Mouse (Mus musculus) stomach, embryonic 15.5 days (tissue): ENCODE measurements around the gene Ilf2. TPM values are rescaled to one million over a fixed set of nuclear protein-coding genes. Genes with fewer than 3 reads are reported as not detected.

ENCODE experiments used
- ATAC-seq: fragments of 200-750 bp; cut with Nextera tagmentation; 2 replicates; pipeline ENCODE4 v1.8.0; 2017; ENCODE audit warnings: low read depth, moderate number of reproducible peaks, moderate TSS enrichment; ENCODE audit not compliant: insufficient read depth, low FRiP score
- H3K27ac ChIP-seq: fragments of 300-500 bp; sonication (generic); 2 replicates; pipeline ENCODE4 v1.5.1; 2015; ENCODE audit warnings: mild to moderate bottlenecking, inconsistent platforms
- H3K27me3 ChIP-seq: fragments of 300-500 bp; sonication (generic); replicated peaks from 2 replicates; pipeline ENCODE4 v1.6.1; 2015; ENCODE audit warnings: inconsistent platforms
- H3K36me3 ChIP-seq: fragments of 300-500 bp; sonication (generic); 2 replicates; pipeline ENCODE4 v1.6.1; 2015; ENCODE audit warnings: inconsistent platforms
- H3K4me1 ChIP-seq: fragments of 300-500 bp; sonication (generic); 2 replicates; pipeline ENCODE4 v1.6.1; 2015; ENCODE audit warnings: inconsistent platforms
- H3K4me2 ChIP-seq: fragments of 300-500 bp; sonication (generic); 2 replicates; pipeline ENCODE4 v1.6.1; 2015; ENCODE audit warnings: mild to moderate bottlenecking, inconsistent platforms
- H3K4me3 ChIP-seq: fragments of 300-500 bp; sonication (generic); replicated peaks from 2 replicates; pipeline ENCODE4 v1.5.1; 2015; ENCODE audit warnings: inconsistent platforms
- H3K9ac ChIP-seq: fragments of 300-500 bp; sonication (generic); 2 replicates; pipeline ENCODE4 v1.6.1; 2015; ENCODE audit warnings: inconsistent platforms
- H3K9me3 ChIP-seq: fragments of 300-500 bp; sonication (generic); 2 replicates; pipeline ENCODE4 v1.6.1; 2016; ENCODE audit warnings: inconsistent platforms
- WGBS: fragments of 180-500 bp; shearing (Covaris S2); methylation state at CpG from one replicate; pipeline ENCODE4 v1.1.7; 2015; 5-methylcytosine and 5-hydroxymethylcytosine counted together
- polyA plus RNA-seq: library from polyadenylated mRNA; unstranded; fragments of >200 nt; fragmentation: Nextera tagmentation; extraction: Ambion mirVana; gene quantifications from 2 replicates; pipeline ENCODE4 v1.2.1, GENCODE M21; 2015

Ilf2 gene
- polyA plus RNA-seq, 1 experiment from 2014 or later, result 151 TPM

DNA sequence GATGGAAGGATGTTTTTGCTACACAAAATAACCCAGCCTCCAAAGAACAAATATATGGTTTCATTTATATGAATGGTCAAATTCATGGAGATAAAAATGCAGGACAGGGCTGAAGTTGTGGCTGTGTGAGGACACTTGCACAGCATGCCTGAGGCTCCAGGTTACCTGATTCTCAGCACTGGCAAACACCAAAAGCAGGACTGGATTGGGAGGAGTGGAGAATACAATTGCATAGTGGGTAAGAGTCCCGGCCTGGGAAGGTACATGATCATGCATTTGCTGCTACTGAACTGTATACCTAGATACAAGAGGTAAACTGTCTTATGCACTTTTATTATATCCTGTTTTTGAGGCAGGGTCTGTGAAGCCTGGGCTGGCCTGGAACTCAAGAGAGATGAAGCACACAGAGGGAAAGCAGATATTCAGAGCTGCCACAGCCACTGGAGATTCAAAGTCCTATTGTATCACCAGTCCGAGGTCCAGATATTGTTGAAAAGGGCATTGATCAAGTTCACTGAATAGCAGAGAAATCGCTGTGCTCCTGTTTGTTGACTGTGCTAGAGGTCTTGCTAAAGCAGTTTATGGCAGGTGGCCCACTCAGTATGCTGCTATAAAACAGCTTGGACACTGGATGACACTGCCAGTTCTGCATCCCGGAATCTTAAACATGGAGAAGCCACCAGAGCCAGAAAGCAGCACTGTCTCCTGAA is 18.1 kb downstream of the Ilf2 start:
- H3K4me3 ChIP-seq, result no peak overlapping the region

DNA sequence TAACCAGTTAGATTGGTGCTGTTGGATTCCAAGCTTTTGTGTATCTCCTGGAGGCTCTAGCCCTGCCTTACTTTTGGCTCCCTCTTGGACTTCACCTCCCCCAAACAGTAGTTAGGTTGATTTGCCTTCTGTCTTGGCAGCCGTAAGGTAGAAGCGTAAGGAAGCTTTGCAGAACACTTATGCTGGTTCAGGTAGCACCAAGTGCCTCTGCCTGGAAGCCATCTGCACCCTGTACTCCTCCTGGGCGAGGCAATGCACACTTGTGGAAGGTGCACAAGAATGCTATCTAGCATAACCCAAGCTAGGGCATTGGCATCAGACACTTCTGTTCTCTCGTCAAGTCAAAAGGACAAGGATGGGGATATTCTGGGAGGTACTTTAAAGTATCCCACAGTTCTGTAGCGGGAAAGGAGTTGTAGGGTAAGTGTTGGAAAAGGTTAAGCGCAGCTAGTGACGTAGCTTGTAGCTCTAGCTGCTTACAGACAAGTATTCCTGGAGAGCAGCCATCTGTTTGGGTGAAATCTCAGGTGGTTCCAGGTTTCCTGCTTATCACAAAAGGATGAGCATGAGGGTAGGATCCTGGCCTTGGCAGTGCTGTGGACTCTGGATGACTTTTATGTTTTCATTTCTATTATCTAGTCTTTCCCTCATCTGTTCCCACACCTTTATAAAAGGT is 20.1 kb downstream of the Ilf2 start:
- Histone ChIP-seq H3K27ac (no peak overlapping the region), H3K36me3 (peaks cover 21% of the 10 kb centered on the region), H3K4me2 (no peak overlapping the region), H3K9me3 (no peaks in the 10 kb centered on the region), H3K9ac (no peak overlapping the region), H3K4me3 (no peak overlapping the region), H3K4me1 (no peaks in the 10 kb centered on the region), H3K27me3 (no peaks in the 10 kb centered on the region)
- 88% methylated on average over 7 of the region's 7 CpGs for WGBS
- ATAC-seq, result no peak

More for the DNA sequence above, 18.1 kb downstream of the Ilf2 start:
- Histone ChIP-seq H3K36me3 (peaks cover 12% of the 10 kb centered on the region), H3K4me2 (no peak overlapping the region), H3K27me3 (no peaks in the 10 kb centered on the region), H3K9me3 (no peaks in the 10 kb centered on the region), H3K4me1 (peaks cover 6% of the 10 kb centered on the region), H3K27ac (no peak overlapping the region), H3K9ac (no peak overlapping the region)
- WGBS, result 53% methylated on average over 4 of the region's 4 CpGs
- ATAC-seq, result no peak

DNA sequence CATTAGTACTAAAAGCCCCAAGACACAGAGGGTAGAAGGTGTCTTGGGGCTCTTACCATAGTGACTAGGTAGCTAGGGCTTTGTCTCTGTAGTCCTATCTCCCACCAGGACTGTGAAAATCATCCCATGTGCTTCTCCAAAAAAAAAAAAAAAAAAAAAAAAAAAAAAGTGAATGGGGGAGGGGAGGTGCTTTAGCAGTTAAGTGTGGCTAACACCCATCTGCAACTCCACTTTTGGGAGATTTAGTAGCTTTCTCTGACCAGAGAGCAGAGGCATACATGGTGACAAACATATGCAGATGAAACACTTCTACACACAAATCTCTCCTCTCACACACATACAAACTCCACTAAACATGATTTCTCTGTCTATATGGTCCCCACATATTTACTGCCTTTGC is 21.7 kb downstream of the Ilf2 start:
- Histone ChIP-seq H3K9ac (no peak overlapping the region), H3K27me3 (no peaks in the 10 kb centered on the region), H3K27ac (no peak overlapping the region), H3K4me3 (no peak overlapping the region), H3K36me3 (peaks cover 36% of the 10 kb centered on the region), H3K9me3 (no peaks in the 10 kb centered on the region), H3K4me1 (no peaks in the 10 kb centered on the region), H3K4me2 (no peak overlapping the region)
- ATAC-seq, result no peak

DNA sequence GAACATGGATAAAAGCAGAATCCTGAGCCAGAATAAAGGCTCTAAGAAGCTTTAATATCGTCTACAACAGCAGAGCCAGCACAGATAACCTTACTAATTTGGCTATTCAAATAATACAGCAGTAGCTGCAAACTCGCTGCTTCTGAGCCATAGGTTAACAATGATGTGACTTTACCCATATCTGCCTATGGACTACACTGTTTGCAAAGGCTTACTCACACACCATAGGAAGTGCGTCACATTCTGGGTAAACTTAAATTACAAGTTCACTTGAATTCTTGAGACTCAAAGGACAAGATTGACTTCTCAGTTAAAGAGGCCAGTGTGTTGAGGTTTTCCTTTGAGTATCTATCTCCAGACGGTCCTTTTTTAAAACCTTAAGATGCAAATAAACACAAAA is 27.5 kb downstream of the Ilf2 start:
- Histone ChIP-seq H3K27ac (no peak overlapping the region), H3K27me3 (no peaks in the 10 kb centered on the region), H3K9me3 (no peaks in the 10 kb centered on the region), H3K4me3 (no peak overlapping the region), H3K9ac (no peak overlapping the region), H3K36me3 (peaks cover 43% of the 10 kb centered on the region), H3K4me2 (no peak overlapping the region), H3K4me1 (peaks cover 3% of the 10 kb centered on the region; the same call in 1 of the 2 replicates)
- no peak for ATAC-seq
- WGBS, result 66% methylated on average over 4 of the region's 4 CpGs

DNA sequence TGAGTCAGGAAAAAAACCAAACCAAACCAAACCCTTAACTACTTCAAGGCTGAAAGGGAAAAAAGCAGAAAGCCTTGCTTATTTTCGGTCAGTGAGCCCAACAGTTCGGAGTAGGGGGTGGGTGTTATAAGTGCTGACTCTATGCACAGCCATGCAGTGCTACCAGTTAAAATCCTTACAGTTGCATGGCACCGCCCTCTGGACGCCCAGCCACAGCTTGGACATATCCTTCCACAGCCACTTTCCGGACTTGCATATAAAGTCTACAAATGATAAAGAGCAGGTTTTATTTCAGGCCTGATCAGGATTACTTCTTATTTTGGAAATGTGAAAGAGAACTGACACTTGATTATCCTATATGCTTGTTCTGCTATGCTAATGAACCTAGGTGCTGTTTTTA is 29.3 kb downstream of the Ilf2 start:
- no peak overlapping the region for H3K4me3 ChIP-seq
- no peak overlapping the region for H3K27ac ChIP-seq
- no peaks in the 10 kb centered on the region for H3K9me3 ChIP-seq
- ATAC-seq, result no peak
- WGBS, result 90% methylated on average over 5 of the region's 5 CpGs
- H3K27me3 ChIP-seq, result no peaks in the 10 kb centered on the region
- H3K4me2 ChIP-seq, result no peak overlapping the region
- no peak overlapping the region for H3K9ac ChIP-seq
- peaks cover 36% of the 10 kb centered on the region for H3K36me3 ChIP-seq
- peaks cover 3% of the 10 kb centered on the region; the same call in 1 of the 2 replicates for H3K4me1 ChIP-seq

DNA sequence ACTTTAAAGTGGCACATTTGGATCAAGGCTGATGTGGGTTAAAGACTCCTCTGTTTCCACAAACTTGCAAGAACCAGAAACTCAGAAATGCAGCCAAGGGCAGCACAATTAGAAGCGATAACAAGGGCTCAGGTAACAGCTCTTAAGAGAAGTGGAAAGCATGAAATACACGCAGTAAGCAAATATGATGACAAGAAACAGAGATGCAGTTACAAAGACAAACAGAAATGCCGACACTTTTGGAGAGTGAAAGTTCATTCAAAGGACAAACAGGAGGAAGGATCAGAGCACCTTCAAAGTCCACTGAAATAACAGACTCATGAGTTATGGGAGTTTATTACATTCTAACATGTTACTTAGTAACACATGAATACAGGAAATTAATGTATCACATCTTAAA is 30.4 kb downstream of the Ilf2 start:
- no peak for ATAC-seq
- Histone ChIP-seq H3K4me3 (no peak overlapping the region), H3K27ac (no peak overlapping the region), H3K4me2 (no peak overlapping the region), H3K27me3 (no peaks in the 10 kb centered on the region), H3K4me1 (peaks cover 3% of the 10 kb centered on the region; the same call in 1 of the 2 replicates), H3K9ac (no peak overlapping the region), H3K9me3 (no peaks in the 10 kb centered on the region), H3K36me3 (peaks cover 30% of the 10 kb centered on the region)
- WGBS, result 58% methylated on average over 3 of the region's 3 CpGs

DNA sequence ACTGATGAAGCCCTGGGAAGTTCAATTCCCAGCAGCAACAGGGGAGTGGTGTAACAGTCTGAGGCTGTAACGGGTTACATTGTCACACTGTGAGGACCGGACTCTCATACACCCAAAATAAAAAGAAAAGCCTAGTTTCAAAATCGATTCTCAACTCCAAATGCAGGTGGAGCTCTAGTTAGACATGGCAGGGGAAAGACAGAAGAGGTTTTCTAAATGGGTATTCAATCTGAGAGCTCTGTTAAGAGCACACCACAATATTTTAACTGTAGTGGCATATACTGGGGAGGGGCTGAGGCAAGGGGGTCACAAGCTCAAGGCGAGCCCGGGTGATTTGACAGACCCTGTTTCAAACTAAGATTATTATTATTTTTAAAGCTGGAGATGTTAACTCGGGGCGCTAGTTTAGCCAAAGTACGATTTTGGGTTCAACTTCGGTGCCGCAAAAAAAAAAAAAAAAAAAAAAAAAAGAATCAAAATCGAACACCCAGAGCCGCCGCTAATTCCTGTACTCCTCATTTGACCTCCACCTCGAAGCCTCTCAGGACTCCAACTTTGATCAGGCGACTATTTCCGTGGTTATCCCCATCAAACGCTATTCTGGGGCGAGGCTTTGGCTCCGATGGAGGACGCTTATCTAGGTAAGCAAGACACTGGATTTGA is 32.5 kb downstream of the Ilf2 start:
- H3K4me1 ChIP-seq, result peaks cover 4% of the 10 kb centered on the region; the same call in 1 of the 2 replicates
- H3K9me3 ChIP-seq, result no peaks in the 10 kb centered on the region
- 3% methylated on average over 20 of the region's 20 CpGs for WGBS
- H3K4me2 ChIP-seq, result peak overlapping the region; percentile 58
- no peak for ATAC-seq
- H3K4me3 ChIP-seq, result peak overlapping the region; percentile 96
- H3K36me3 ChIP-seq, result peaks cover 12% of the 10 kb centered on the region; the same call in 1 of the 2 replicates
- peak overlapping the region; percentile 99 for H3K9ac ChIP-seq
- peak overlapping the region; percentile 96 for H3K27ac ChIP-seq
- H3K27me3 ChIP-seq, result no peaks in the 10 kb centered on the region

DNA sequence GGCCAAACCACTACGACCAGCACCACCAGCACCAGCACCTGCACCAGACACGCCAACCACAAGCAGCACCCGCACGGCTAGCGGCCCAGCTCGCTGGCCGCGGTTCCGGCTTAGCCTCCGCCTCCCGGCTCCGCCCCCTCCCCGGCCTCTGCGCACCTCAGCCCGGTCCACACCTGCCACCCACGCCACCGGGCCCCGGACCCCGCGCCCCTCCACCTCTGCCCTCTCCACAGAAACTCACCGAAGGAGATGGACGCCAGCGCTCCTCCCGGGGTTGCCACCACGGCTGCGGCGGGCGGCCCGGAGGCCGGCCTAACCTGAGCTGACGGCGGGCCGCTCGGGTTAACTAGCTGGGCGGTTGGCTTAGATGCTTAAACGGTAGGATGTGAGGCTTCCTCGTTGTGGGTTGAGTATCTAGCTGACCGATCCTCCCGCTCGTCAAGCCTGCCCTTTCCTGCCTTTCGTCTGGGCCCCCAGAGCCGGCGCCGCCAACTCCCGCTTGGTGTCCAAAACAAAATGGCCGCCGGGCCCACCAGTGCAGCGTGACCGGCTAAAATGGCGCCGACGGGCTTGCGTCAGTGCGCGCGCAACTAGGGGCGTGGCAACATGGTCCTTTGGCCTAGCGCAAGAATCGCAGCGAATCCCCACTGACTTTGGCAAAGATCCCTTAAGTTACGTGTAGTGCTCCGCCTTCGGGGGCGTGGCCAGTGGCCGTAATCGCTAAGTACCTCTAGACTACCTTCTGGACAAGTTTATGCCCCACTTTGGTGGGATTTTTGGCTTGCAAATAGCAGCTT is 33.2 kb downstream of the Ilf2 start, which contains the start of gene Chtop:
Gene Chtop (minus strand): TSS at position 549 of the 797 bp plus-strand sequence.
- Histone ChIP-seq H3K4me1 (peaks cover 12% of the 10 kb centered on the region; the same call in 1 of the 2 replicates), H3K27me3 (no peaks in the 10 kb centered on the region), H3K27ac (peak within 1 kb of the TSS; percentile 96), H3K36me3 (peaks cover 11% of the 10 kb centered on the region; the same call in 1 of the 2 replicates), H3K9ac (peak within 1 kb of the TSS; percentile 99), H3K4me3 (peak within 1 kb of the TSS; percentile 96), H3K4me2 (peak within 1 kb of the TSS; percentile 58), H3K9me3 (no peaks in the 10 kb centered on the region)
- ATAC-seq, result peak; percentile 92
- under 1% methylated on average over 66 of the region's 66 CpGs for WGBS

DNA sequence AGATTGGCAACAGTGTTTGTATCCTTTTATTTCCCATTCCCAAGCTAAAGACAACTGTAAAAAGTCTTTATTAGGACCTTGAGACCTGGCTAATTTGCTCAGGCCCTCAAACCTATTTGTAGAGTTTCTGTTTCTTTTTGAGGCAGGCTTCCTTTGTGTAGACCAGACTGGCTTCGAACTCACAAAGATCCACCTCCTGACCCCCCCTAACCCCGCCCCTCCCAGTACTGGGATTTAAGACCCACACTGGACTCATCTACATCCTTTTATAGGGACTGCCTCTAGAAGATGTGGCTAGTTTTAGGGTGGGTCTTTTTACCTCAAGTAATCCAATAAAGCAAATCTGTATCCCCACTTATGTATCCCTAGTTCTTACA is 33.8 kb downstream of the Ilf2 start:
- Histone ChIP-seq H3K36me3 (peaks cover 11% of the 10 kb centered on the region; the same call in 1 of the 2 replicates), H3K9ac (no peak overlapping the region), H3K4me1 (peaks cover 15% of the 10 kb centered on the region), H3K9me3 (no peaks in the 10 kb centered on the region), H3K27ac (peak overlapping the region; percentile 62), H3K4me2 (peak overlapping the region; percentile 55), H3K4me3 (peak overlapping the region; percentile 96), H3K27me3 (no peaks in the 10 kb centered on the region)
- WGBS, result 26% methylated on average over 2 of the region's 2 CpGs
- ATAC-seq, result no peak

DNA sequence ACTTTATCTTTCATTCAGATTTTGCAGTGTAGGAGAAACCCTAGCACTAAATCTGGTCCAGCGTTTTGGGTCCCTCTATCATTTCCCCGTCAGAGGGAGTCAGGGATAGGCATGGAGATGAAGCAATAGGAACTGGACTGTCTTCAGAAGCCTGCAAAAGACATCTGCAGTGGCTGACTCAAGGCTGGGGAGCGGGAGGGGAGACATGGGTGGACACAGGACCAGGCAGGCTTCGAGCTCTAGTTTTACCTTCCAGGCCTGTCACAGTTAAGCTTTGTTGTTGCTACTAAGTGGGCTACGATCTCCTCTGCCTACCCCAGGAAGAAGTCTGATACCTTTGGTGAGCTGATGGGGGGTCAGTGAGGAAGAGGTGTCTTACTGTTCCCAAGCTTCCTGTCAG is 36.4 kb downstream of the Ilf2 start:
- H3K4me2 ChIP-seq, result no peak overlapping the region
- H3K4me3 ChIP-seq, result no peak overlapping the region
- ATAC-seq, result no peak
- H3K27ac ChIP-seq, result no peak overlapping the region
- H3K9me3 ChIP-seq, result no peaks in the 10 kb centered on the region
- WGBS, result 81% methylated on average over 5 of the region's 5 CpGs
- H3K9ac ChIP-seq, result no peak overlapping the region
- peaks cover 23% of the 10 kb centered on the region for H3K4me1 ChIP-seq
- no peaks in the 10 kb centered on the region for H3K27me3 ChIP-seq
- H3K36me3 ChIP-seq, result no peaks in the 10 kb centered on the region

DNA sequence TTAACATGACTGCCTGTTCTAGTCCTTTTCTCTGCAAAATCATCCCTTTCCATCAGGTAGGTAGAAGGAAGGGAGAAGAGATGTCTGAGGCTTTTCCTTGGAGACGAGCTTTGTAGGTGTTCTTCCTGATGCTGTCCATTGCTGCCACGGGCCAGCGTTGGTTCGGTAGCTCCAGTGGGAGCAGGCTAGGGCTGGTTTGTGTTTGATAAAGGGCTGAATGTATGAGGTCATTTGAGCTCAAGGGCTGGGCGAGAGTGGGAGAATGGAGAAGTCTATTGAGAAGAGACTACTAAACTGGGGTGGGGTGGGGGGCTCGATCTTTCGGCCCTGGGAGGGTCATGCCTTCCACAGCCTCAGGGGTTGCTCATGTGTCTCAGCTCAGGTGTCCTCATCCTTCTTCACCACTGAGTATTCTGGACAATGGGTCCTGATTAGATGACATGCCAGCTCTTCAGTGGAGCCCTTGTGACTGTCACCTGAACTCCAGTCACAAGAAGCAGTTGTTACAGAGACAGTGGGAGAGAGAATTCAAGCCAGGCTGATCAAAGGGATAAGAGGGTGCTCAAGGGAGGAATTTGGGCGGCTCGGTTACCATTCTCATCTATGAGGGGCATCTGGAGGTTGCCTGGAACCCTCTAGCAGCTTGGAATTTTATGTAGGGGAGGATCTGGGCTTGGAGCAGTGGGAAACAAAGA is 37.2 kb downstream of the Ilf2 start:
- Histone ChIP-seq H3K4me1 (peaks cover 21% of the 10 kb centered on the region), H3K9me3 (no peaks in the 10 kb centered on the region), H3K9ac (no peak overlapping the region), H3K27me3 (no peaks in the 10 kb centered on the region), H3K4me2 (peak overlapping the region; percentile 92; the same call in 1 of the 2 replicates), H3K36me3 (no peaks in the 10 kb centered on the region), H3K4me3 (no peak overlapping the region), H3K27ac (no peak overlapping the region)
- ATAC-seq, result no peak
- WGBS, result 70% methylated on average over 9 of the region's 9 CpGs
